27 mouse cellular contexts compared by ENCODE assay signal in the genomic region with DNA sequence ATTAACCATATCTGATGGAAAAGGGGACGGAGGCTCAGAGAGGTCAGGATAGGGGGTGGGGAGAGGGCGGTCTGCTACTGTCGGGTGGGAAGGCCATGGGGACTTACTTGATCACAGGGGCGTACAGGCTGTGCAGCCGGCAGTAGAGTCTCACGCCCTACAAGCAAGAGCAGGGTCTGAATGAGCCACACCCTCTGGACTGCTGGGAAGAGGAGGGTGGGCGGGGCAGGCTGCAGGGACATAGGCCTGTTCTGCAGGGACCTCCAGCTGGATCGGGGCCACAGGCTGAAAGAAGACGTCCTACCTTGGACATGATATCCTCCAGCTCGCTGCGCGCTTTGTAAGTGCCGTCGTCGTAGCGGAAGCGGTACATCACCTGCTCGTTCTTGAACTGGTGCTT.
DNase-seq lines count a peak whose midpoint lies in the region; ATAC-seq and TF ChIP-seq lines count a peak whose summit lies in the region.
"Had no signal": no experiment of that assay in that cellular context is flagged by ENCODE, and none has a peak within 500 bp of the region (broad histone marks: within the 10 kb centered on the region; RNA-seq: fewer than 3 reads in every experiment).

No protein-coding gene starts in this region.

- 0 out of 2 replicates have a peak, but pooled peaks have one; percentile 33 for ATAC-seq in stomach, embryonic 15.5 days (ENCODE audit: insufficient read depth, low FRiP score, low read depth)
- ATAC-seq in stomach, postnatal 0 days (ENCODE audit: low FRiP score, low TSS enrichment), result no peak
- ATAC-seq in erythroid progenitor cell, adult 5-6 weeks (replicated peaks; ENCODE audit: low FRiP score, poor library complexity, severe bottlenecking), result no peak
- ATAC-seq: activated CD4-positive, CD25-positive, alpha-beta regulatory T cell, adult 4 months; CD4-positive, CD25-positive, alpha-beta regulatory T cell, adult 4 months; forebrain, embryonic 14.5 days; forebrain, postnatal 0 days; Patski had no signal

- H3K4me2 ChIP-seq in stomach, embryonic 15.5 days, result no peak overlapping the region
- H3K4me2 ChIP-seq in stomach, postnatal 0 days (replicated peaks; ENCODE audit: low read depth), result no peak overlapping the region
- H3K4me2 ChIP-seq: embryonic facial prominence, embryonic 13.5 days; heart, embryonic 11.5 days; hindbrain, embryonic 12.5 days; hindbrain, embryonic 15.5 days had no signal

- H3K4me1 ChIP-seq in stomach, embryonic 15.5 days, result no peaks in the 10 kb centered on the region
- H3K4me1 ChIP-seq in stomach, postnatal 0 days (replicated peaks; ENCODE audit: control insufficient read depth, insufficient read depth), result no peaks in the 10 kb centered on the region
- H3K4me1 ChIP-seq: hindbrain, embryonic 15.5 days had no signal

- DNase-seq in stomach, postnatal 0 days (ENCODE audit: low spot score), result no peak
- DNase-seq in ES-CJ7 (ENCODE audit: low read depth, low spot score), result peak; percentile 68
- DNase-seq in ZHBTc4 (ENCODE audit: low read depth, low spot score), result peak; percentile 82
- DNase-seq in frontal cortex, postnatal 36 days (ENCODE audit: low spot score in 2 of 2), result no peak
- DNase-seq: adrenal gland, adult 8-10 months; adrenal gland, postnatal 25 days; cerebellum, adult 11-12 months; cerebellum, adult 8-10 months; cerebellum, postnatal 10 days; cerebellum, postnatal 36 days; embryo, embryonic 11 days; forebrain, postnatal 0 days; gastrocnemius, postnatal 25 days; kidney, adult 2 months had no signal

- TF ChIP-seq CTCF in stomach, postnatal 0 days (IDR thresholded peaks at IDR 0.05; ENCODE audit: low read depth), result no peak

- no peaks in the 10 kb centered on the region for H3K27me3 ChIP-seq in stomach, embryonic 15.5 days (replicated peaks)
- H3K27me3 ChIP-seq in stomach, postnatal 0 days (ENCODE audit: control insufficient read depth, insufficient read depth, low read length), result no peaks in the 10 kb centered on the region
- H3K27me3 ChIP-seq: embryonic facial prominence, embryonic 13.5 days; hindbrain, embryonic 12.5 days; hindbrain, embryonic 15.5 days; Patski had no signal

- TF ChIP-seq EP300 in stomach, postnatal 0 days (optimal IDR thresholded peaks at IDR 0.05), result no peak

- no peak overlapping the region for H3K27ac ChIP-seq in stomach, embryonic 15.5 days
- no peak overlapping the region for H3K27ac ChIP-seq in stomach, postnatal 0 days (replicated peaks)
- H3K27ac ChIP-seq: embryonic facial prominence, embryonic 10.5 days; embryonic facial prominence, embryonic 13.5 days; forebrain, embryonic 10.5 days; hindbrain, embryonic 12.5 days; hindbrain, embryonic 15.5 days had no signal

- no peak overlapping the region for H3K9ac ChIP-seq in stomach, embryonic 15.5 days
- no peak overlapping the region for H3K9ac ChIP-seq in stomach, postnatal 0 days (ENCODE audit: low read length)
- H3K9ac ChIP-seq: embryonic facial prominence, embryonic 13.5 days; forebrain, postnatal 0 days; hindbrain, embryonic 12.5 days; hindbrain, embryonic 15.5 days had no signal

- H3K9me3 ChIP-seq in stomach, embryonic 15.5 days, result no peaks in the 10 kb centered on the region
- H3K9me3 ChIP-seq in stomach, postnatal 0 days (ENCODE audit: control insufficient read depth, low read length), result no peaks in the 10 kb centered on the region
- H3K9me3 ChIP-seq: embryonic facial prominence, embryonic 10.5 days; embryonic facial prominence, embryonic 13.5 days; forebrain, embryonic 10.5 days; hindbrain, embryonic 12.5 days; hindbrain, embryonic 15.5 days had no signal

- WGBS in stomach, embryonic 15.5 days, result 83% methylated on average over 18 of the region's 18 CpGs
- 83% methylated on average over 18 of the region's 18 CpGs for WGBS in stomach, postnatal 0 days

- no peaks in the 10 kb centered on the region for H3K36me3 ChIP-seq in stomach, embryonic 15.5 days
- no peaks in the 10 kb centered on the region for H3K36me3 ChIP-seq in stomach, postnatal 0 days (ENCODE audit: control insufficient read depth, insufficient read depth, low read length)
- H3K36me3 ChIP-seq: hindbrain, embryonic 15.5 days had no signal

- H3K4me3 ChIP-seq in stomach, embryonic 15.5 days (replicated peaks), result no peak overlapping the region
- H3K4me3 ChIP-seq in stomach, postnatal 0 days (ENCODE audit: low read depth, low read length), result no peak overlapping the region
- H3K4me3 ChIP-seq: embryonic facial prominence, embryonic 10.5 days; embryonic facial prominence, embryonic 13.5 days; erythroblast, embryonic 14.5 days; forebrain, embryonic 10.5 days; hindbrain, embryonic 12.5 days; hindbrain, embryonic 15.5 days had no signal

Comparison
In these comparisons a context has a peak if more than half of its experiments do, and no peak if none do; other contexts are left out.
1. DNase-seq: peak in ES-CJ7 (single experiment) and ZHBTc4 (single experiment); none in stomach, postnatal 0 days (single experiment) and frontal cortex, postnatal 36 days (0 of 2).